Mouse (Mus musculus) C2C12 (cell line): Measurements from ENCODE around the gene Soat2.

Experiments used
- CTCF ChIP-seq: IDR thresholded peaks from one replicate; pipeline ENCODE4 v1.5.1; 2011; ENCODE audit not compliant: control insufficient read depth, insufficient read depth, insufficient read length
- MAX ChIP-seq: IDR thresholded peaks from one replicate; pipeline ENCODE4 v1.6.1; 2011; ENCODE audit warnings: mild to moderate bottlenecking, control low read depth
- MYOG ChIP-seq: IDR thresholded peaks from one replicate; pipeline ENCODE4 v1.6.1; 2011; ENCODE audit not compliant: control insufficient read depth, insufficient read length; ENCODE audit errors: extremely low read depth
- USF1 ChIP-seq: IDR thresholded peaks from one replicate; pipeline ENCODE4 v1.6.1; 2011; ENCODE audit warnings: low read depth, mild to moderate bottlenecking, control low read depth, moderate library complexity

DNA sequence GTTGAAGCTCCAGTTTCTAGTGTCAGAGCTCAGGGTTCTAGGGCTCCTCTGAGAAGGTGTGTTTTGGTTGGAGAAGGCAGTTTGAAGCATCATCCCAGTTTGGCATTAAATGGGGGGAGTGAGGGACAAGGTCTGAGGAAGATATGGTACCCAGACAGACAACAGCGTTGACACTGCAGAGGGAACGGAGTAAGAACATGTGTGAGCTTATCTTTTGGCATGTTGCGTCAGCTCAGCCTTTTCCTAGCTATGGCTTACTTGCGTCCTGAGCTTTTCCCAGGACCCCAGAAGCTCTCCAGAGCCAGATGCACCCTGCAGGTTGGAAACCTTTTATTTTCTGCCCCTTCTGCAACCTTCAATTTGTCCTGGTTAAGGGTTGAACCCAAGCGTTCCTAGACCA lies 4.2 kb upstream of the Soat2 start:
- no peak for TF ChIP-seq CTCF
- TF ChIP-seq MYOG = no peak
- no peak for TF ChIP-seq USF1
- TF ChIP-seq MAX = no peak
